ENCODE assay signal across 9 mouse cellular contexts in genomic region chr9:44327926-44328325, GRCm38 (mm10). TPM values are rescaled to one million over a fixed set of nuclear protein-coding genes. Genes with fewer than 3 reads are reported as not detected.
A peak's percentile ranks its signal among the peaks of the same experiment; 100 is the strongest.
DNase-seq lines count a peak whose midpoint lies in the region; ATAC-seq and TF ChIP-seq lines count a peak whose summit lies in the region.
"Had no signal": no experiment of that assay in that cellular context is flagged by ENCODE, and none has a peak within 500 bp of the region (broad histone marks: within the 10 kb centered on the region; RNA-seq: fewer than 3 reads in every experiment).

No protein-coding gene starts in this region.

- H3K4me2 ChIP-seq in lung, embryonic 14.5 days, result peak overlapping the region; percentile 82
- peak overlapping the region; percentile 79 for H3K4me2 ChIP-seq in limb, embryonic 12.5 days
- peak overlapping the region; percentile 91 for H3K4me2 ChIP-seq in neural tube, embryonic 15.5 days

- peak overlapping the region; percentile 96 for H3K27ac ChIP-seq in lung, embryonic 14.5 days (ENCODE audit: low read depth)
- peak overlapping the region; percentile 96; the same call in 1 of the 2 replicates for H3K27ac ChIP-seq in forebrain, embryonic 10.5 days
- no peak overlapping the region for H3K27ac ChIP-seq in limb, embryonic 12.5 days
- no peak overlapping the region for H3K27ac ChIP-seq in neural tube, embryonic 15.5 days (replicated peaks)

- WGBS in lung, embryonic 14.5 days, result 87% methylated on average over 5 of the region's 5 CpGs
- WGBS in forebrain, embryonic 10.5 days, result 88% methylated on average over 5 of the region's 5 CpGs
- WGBS in limb, embryonic 12.5 days, result 88% methylated on average over 5 of the region's 5 CpGs
- WGBS in neural tube, embryonic 15.5 days, result 91% methylated on average over 5 of the region's 5 CpGs

- no peaks in the 10 kb centered on the region for H3K27me3 ChIP-seq in lung, embryonic 14.5 days (ENCODE audit: insufficient read depth, low read length)
- no peaks in the 10 kb centered on the region for H3K27me3 ChIP-seq in forebrain, embryonic 10.5 days (ENCODE audit: poor library complexity, severe bottlenecking)
- H3K27me3 ChIP-seq in limb, embryonic 12.5 days, result no peaks in the 10 kb centered on the region
- no peaks in the 10 kb centered on the region for H3K27me3 ChIP-seq in neural tube, embryonic 15.5 days (replicated peaks)

- peak overlapping the region; percentile 87 for H3K9ac ChIP-seq in lung, embryonic 14.5 days
- H3K9ac ChIP-seq in limb, embryonic 12.5 days (replicated peaks), result peak overlapping the region; percentile 88; the same call in 1 of the 2 replicates
- 0 out of 2 replicates have a peak overlapping the region, but pooled peaks have one; percentile 93 for H3K9ac ChIP-seq in neural tube, embryonic 15.5 days (replicated peaks)

- ATAC-seq in lung, embryonic 14.5 days (ENCODE audit: insufficient read depth), result no peak
- ATAC-seq in limb, embryonic 12.5 days (ENCODE audit: insufficient number of reproducible peaks, insufficient read depth, low FRiP score, low TSS enrichment, low read depth), result no peak
- no peak for ATAC-seq in neural tube, embryonic 15.5 days (ENCODE audit: low FRiP score)
- no peak for ATAC-seq in frontal cortex, adult (ENCODE audit: low TSS enrichment)

- H3K9me3 ChIP-seq in lung, embryonic 14.5 days (ENCODE audit: low read depth, low read length), result no peaks in the 10 kb centered on the region
- peaks cover 5% of the 10 kb centered on the region; the same call in 1 of the 2 replicates for H3K9me3 ChIP-seq in forebrain, embryonic 10.5 days
- H3K9me3 ChIP-seq in limb, embryonic 12.5 days, result no peaks in the 10 kb centered on the region
- no peaks in the 10 kb centered on the region for H3K9me3 ChIP-seq in neural tube, embryonic 15.5 days (replicated peaks)

- peaks cover 42% of the 10 kb centered on the region for H3K36me3 ChIP-seq in lung, embryonic 14.5 days (ENCODE audit: insufficient read depth)
- H3K36me3 ChIP-seq in forebrain, embryonic 10.5 days (replicated peaks), result peaks cover 52% of the 10 kb centered on the region
- H3K36me3 ChIP-seq in limb, embryonic 12.5 days, result peaks cover 46% of the 10 kb centered on the region
- peaks cover 39% of the 10 kb centered on the region for H3K36me3 ChIP-seq in neural tube, embryonic 15.5 days

- intact Hi-C loops in left cerebral cortex, postnatal 10 days (cut with DNase I), result no loop called here

- 0 out of 2 replicates have a peak, but pooled peaks cover 3% of the 10 kb centered on the region for H3K4me1 ChIP-seq in lung, embryonic 14.5 days (ENCODE audit: insufficient read depth)
- H3K4me1 ChIP-seq in forebrain, embryonic 10.5 days, result peaks cover 28% of the 10 kb centered on the region
- H3K4me1 ChIP-seq in limb, embryonic 12.5 days (replicated peaks), result peaks cover 13% of the 10 kb centered on the region
- H3K4me1 ChIP-seq in neural tube, embryonic 15.5 days, result peaks cover 19% of the 10 kb centered on the region

- DNase-seq in lung, embryonic 14.5 days, result no peak
- no peak for DNase-seq in lung, postnatal 14 days
- no peak for DNase-seq in forebrain, embryonic 10.5 days (ENCODE audit: extremely low spot score, low spot score)
- no peak for DNase-seq in frontal cortex, adult 2 months (ENCODE audit: extremely low spot score in 1 of 2, low spot score in 1 of 2)
- DNase-seq in left cerebral cortex, postnatal 10 days (ENCODE audit: extremely low spot score in 1 of 2, low spot score in 2 of 2), result no peak
- DNase-seq: thymus, postnatal 14 days had no signal

- peak overlapping the region; percentile 80 for H3K4me3 ChIP-seq in lung, embryonic 14.5 days (ENCODE audit: low read depth, low read length)
- peak overlapping the region; percentile 74 for H3K4me3 ChIP-seq in forebrain, embryonic 10.5 days
- H3K4me3 ChIP-seq in limb, embryonic 12.5 days (replicated peaks), result peak overlapping the region; percentile 75
- peak overlapping the region; percentile 85 for H3K4me3 ChIP-seq in neural tube, embryonic 15.5 days (replicated peaks)

- TF ChIP-seq CTCF in lung, embryonic 14.5 days (IDR thresholded peaks at IDR 0.05; ENCODE audit: low read depth), result no peak

RNA-seq across cellular contexts. Expression of gene Dpagt1, which starts 2.1 kb away (rescaled TPM):
- 41.0 and 43.4 TPM in 2 replicates for polyA plus RNA-seq in lung, embryonic 14.5 days (2014; fragmentation: Nextera tagmentation; extraction: Ambion mirVana)
- 48.0 and 49.3 TPM in 2 replicates for polyA plus RNA-seq in forebrain, embryonic 10.5 days (2016; fragmentation: Nextera tagmentation; extraction: Ambion mirVana)
- polyA plus RNA-seq in limb, embryonic 12.5 days (2016; fragmentation: Nextera tagmentation; extraction: Ambion mirVana), result 38.1 and 38.6 TPM in 2 replicates
- 30.5 and 34.0 TPM in 2 replicates for polyA plus RNA-seq in neural tube, embryonic 15.5 days (2015; fragmentation: Nextera tagmentation; extraction: Ambion mirVana)
- 21.1 and 22.9 TPM in 2 replicates for polyA plus RNA-seq in frontal cortex, adult 2 months (2012; rRNA removed)
- total RNA-seq in left cerebral cortex, postnatal 10 days (2021), result 10 to 100 TPM; 15.5 to 17.9 TPM

RNA-seq across cellular contexts. Expression of gene H2afx, which starts 6.6 kb away (rescaled TPM):
- 391 and 419 TPM in 2 replicates for polyA plus RNA-seq in lung, embryonic 14.5 days (2014; fragmentation: Nextera tagmentation; extraction: Ambion mirVana)
- polyA plus RNA-seq in forebrain, embryonic 10.5 days (2016; fragmentation: Nextera tagmentation; extraction: Ambion mirVana), result 524 and 528 TPM in 2 replicates
- 429 and 481 TPM in 2 replicates for polyA plus RNA-seq in limb, embryonic 12.5 days (2016; fragmentation: Nextera tagmentation; extraction: Ambion mirVana)
- 108 and 149 TPM in 2 replicates for polyA plus RNA-seq in neural tube, embryonic 15.5 days (2015; fragmentation: Nextera tagmentation; extraction: Ambion mirVana)
- polyA plus RNA-seq in frontal cortex, adult 2 months (2012; rRNA removed), result 65.4 and 75.0 TPM in 2 replicates
- 10 to 100 TPM; 66.5 to 67.6 TPM for total RNA-seq in left cerebral cortex, postnatal 10 days (2021)

RNA-seq across cellular contexts. Expression of gene C2cd2l, which starts 7.8 kb away (rescaled TPM):
- polyA plus RNA-seq in lung, embryonic 14.5 days (2014; fragmentation: Nextera tagmentation; extraction: Ambion mirVana), result 6.7 and 8.6 TPM in 2 replicates
- 8.3 and 8.7 TPM in 2 replicates for polyA plus RNA-seq in forebrain, embryonic 10.5 days (2016; fragmentation: Nextera tagmentation; extraction: Ambion mirVana)
- polyA plus RNA-seq in limb, embryonic 12.5 days (2016; fragmentation: Nextera tagmentation; extraction: Ambion mirVana), result 7.9 and 8.1 TPM in 2 replicates
- polyA plus RNA-seq in neural tube, embryonic 15.5 days (2015; fragmentation: Nextera tagmentation; extraction: Ambion mirVana), result 21.7 and 24.3 TPM in 2 replicates
- polyA plus RNA-seq in frontal cortex, adult 2 months (2012; rRNA removed), result 201 and 202 TPM in 2 replicates
- total RNA-seq in left cerebral cortex, postnatal 10 days (2021), result 100 to 1,000 TPM; 151 to 158 TPM

RNA-seq across cellular contexts. Expression of gene Hmbs, which starts 16.1 kb away (rescaled TPM):
- 128 and 131 TPM in 2 replicates for polyA plus RNA-seq in lung, embryonic 14.5 days (2014; fragmentation: Nextera tagmentation; extraction: Ambion mirVana)
- 196 and 210 TPM in 2 replicates for polyA plus RNA-seq in forebrain, embryonic 10.5 days (2016; fragmentation: Nextera tagmentation; extraction: Ambion mirVana)
- 123 and 125 TPM in 2 replicates for polyA plus RNA-seq in limb, embryonic 12.5 days (2016; fragmentation: Nextera tagmentation; extraction: Ambion mirVana)
- polyA plus RNA-seq in neural tube, embryonic 15.5 days (2015; fragmentation: Nextera tagmentation; extraction: Ambion mirVana), result 58.3 and 62.5 TPM in 2 replicates
- polyA plus RNA-seq in frontal cortex, adult 2 months (2012; rRNA removed), result 30.3 and 33.4 TPM in 2 replicates
- total RNA-seq in left cerebral cortex, postnatal 10 days (2021), result 10 to 100 TPM; 20.5 to 24.0 TPM

RNA-seq across cellular contexts. Expression of gene Hinfp, which starts 22.5 kb away (rescaled TPM):
- polyA plus RNA-seq in lung, embryonic 14.5 days (2014; fragmentation: Nextera tagmentation; extraction: Ambion mirVana), result 19.1 and 20.1 TPM in 2 replicates
- polyA plus RNA-seq in forebrain, embryonic 10.5 days (2016; fragmentation: Nextera tagmentation; extraction: Ambion mirVana), result 32.8 and 33.0 TPM in 2 replicates
- 29.1 and 33.2 TPM in 2 replicates for polyA plus RNA-seq in limb, embryonic 12.5 days (2016; fragmentation: Nextera tagmentation; extraction: Ambion mirVana)
- polyA plus RNA-seq in neural tube, embryonic 15.5 days (2015; fragmentation: Nextera tagmentation; extraction: Ambion mirVana), result 28.0 and 28.2 TPM in 2 replicates
- 32.1 and 32.3 TPM in 2 replicates for polyA plus RNA-seq in frontal cortex, adult 2 months (2012; rRNA removed)
- 10 to 100 TPM; 27.1 to 28.3 TPM for total RNA-seq in left cerebral cortex, postnatal 10 days (2021)

Comparison
In these comparisons a context has a peak if more than half of its experiments do, and no peak if none do; other contexts are left out.
1. H3K27ac ChIP-seq: peak in lung, embryonic 14.5 days (single experiment) and forebrain, embryonic 10.5 days (single experiment); none in limb, embryonic 12.5 days (single experiment) and neural tube, embryonic 15.5 days (single experiment).
2. Peak in every context shown above with its lines, with median percentiles within 50 percentile points of each other: H3K4me2 ChIP-seq, H3K4me3 ChIP-seq and H3K9ac ChIP-seq.